Mouse (Mus musculus): ENCODE measurements at regions not wholly inside any gene's neighbourhood (a gene's known extent, or its start where the extent isn't known, plus 50 kb on each side); places are given as distances from the start of the nearest gene placed in this dataset.
"Not testable (repeated sequence)": the region's sequence is repeated elsewhere in the genome, so short reads cannot be mapped to it uniquely, and the experiment has no call there.

DNA sequence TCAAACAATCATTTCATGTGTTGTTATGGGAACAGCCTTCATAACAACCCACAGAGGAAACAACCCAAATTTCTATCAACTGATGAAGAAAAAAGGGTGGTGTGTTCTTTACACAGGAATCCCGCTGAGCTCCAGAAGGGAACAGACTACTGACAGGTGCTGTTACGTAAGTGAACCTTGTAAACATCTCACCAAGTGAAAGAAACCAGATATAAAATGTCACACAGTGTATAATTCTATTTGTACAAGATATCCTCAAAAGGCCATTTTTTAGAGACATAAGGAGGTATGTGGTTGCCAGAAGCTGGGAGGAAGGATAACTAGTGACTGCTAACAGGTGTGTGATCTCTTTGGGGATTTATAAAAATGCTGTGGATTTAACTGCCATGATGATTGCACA lies 119.9 kb downstream of the Plod2 start:
- intact Hi-C loops (cut with DNase I) = no loop called here

DNA sequence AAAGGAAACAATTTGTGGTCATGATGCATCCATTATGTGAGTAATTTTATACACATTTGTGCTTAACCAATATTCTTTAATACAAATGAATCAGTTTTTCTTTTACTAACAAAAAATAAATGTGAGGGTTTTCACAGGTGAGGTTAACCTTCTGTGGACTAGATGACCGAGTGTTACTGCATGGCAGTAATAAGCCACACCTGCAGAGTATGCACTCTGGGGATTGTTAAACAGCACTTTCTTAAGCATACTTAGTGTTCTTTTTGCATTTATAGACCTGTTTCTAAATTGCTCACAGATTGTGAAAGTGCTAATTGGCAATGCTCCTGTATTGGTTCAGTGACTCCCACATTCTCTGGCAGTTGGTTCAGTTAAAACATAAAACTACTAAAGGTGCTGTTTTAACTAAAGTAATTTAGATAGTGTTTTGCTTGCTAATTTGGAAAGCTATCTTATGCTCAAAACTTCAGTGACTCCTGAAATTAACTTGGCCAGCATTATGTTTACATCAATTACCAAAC lies 125.4 kb downstream of the Plod2 start:
- intact Hi-C loops (cut with DNase I) = no loop called here

GRCm38 (mm10) chr9:92671966-92672365 lies 129.9 kb downstream of the Plod2 start:
- intact Hi-C loops (cut with DNase I) = no loop called here

DNA sequence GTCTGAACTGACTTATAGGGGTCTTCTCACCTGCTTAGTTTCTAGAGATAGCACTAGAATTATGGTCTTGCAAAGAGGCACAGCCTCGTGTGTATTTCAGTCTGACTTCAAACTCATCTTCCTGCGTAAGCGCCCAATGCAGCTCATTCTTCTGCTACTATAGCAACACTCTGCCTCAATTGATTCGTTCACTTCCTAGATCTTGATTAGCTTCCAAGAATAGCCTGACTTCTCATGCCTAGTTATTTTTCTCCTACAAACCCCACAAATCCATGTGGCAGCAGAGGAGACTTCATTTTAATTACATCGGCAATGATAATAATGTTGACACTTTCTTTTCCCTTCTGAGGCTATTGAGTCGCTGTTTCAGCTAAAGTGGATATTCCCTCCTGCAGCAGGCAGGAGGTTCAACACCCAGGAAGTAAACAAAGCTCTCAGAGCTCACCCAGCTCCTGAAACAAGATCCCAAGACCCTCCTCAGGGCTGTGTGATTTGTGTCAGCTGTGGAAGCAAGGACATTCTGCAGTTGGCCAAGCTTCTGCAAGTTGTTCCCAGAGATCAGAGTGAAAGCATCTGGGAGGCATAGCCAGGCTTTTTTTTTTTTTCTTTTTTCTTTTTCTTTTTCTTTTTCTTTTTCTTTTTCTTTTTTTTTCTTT lies 152.5 kb downstream of the Plod2 start:
- intact Hi-C loops (cut with DNase I) = no loop called here

DNA sequence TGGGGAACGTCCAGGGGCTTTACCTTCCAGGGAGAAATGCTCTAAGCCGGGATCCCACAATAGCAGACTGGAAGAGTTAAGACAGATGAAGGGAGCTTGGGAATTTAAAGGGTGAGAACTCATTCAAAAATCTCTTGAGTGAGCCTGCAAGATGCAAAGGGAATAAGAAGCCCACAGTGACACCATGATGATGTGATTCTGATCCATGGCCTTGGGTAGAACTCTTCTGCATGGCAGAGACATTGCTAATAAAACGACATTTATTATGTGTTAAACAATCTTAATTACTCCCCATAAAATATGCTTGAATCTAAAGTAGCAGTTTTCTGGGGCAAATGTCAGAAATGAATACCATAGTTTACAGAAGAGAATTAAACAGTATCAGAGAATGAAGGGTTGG lies 155.9 kb downstream of the Plod2 start:
- intact Hi-C loops (cut with DNase I) = no loop called here

- intact Hi-C loops (cut with DNase I) = no loop called here
Observed at GRCm38 (mm10) chr9:92704752-92705151, 162.7 kb downstream of the Plod2 start.

DNA sequence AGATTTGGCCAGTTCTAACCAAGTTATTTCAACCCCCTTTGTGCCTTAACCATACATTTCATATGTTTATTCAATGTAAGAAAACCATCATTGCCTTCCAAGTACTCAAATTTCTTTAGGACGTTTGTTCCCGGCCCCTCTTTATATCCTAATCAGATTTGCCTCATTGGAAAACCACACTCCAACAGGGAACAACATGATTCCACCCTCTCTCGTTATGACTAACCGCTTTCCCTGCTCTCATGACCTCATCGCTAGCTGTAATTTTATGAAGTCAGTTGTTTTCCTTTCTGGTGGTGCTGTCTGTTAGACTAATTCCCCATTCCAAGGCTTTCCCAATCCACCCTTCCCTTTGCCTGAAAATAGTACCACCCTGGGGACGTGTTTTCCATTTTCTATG lies 165.0 kb downstream of the Plod2 start:
- intact Hi-C loops (cut with DNase I) = no loop called here

DNA sequence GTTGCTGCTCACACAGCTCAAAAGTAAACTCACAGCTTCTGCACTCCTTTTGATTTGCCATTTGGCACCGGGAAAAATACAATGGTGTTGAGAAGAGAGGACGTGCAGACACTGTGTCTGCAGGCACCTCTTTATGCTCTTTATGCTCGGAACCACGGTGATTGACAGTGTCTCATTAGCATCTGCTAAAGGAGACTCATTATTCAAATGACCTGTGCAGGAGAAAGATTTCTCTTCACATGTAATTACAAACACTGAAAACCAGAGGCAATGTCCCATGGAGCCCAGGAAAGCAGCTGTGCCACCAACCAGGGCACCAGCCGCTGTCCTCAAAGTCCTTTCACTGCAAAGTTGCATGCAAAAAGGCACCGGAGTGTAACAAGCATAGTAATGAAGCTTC lies 175.2 kb downstream of the Plod2 start:
- intact Hi-C loops (cut with DNase I) = no loop called here

DNA sequence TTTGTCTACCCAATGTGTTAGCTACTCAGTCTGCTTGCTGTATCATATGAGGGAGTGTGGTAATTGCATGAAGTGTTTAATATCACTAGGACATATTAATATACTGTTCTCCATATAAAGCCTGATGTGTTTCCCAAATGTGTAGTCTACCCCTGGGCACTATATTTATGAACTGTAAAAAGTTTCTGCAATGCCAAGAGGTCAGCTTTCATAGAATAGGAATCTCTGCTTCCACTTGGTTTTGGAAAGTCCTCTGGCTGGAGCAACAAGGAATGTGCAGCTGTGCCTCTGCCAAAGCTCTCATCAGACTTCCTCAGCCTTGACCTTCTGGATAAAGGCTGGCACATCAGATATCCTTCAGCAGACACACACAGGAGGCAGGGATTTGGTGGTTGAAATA lies 176.3 kb downstream of the Plod2 start:
- intact Hi-C loops (cut with DNase I) = no loop called here

GRCm38 (mm10) chr9:92719251-92719650 lies 177.2 kb downstream of the Plod2 start:
- intact Hi-C loops (cut with DNase I) = no loop called here

- intact Hi-C loops (cut with DNase I) = no loop called here
Observed at GRCm38 (mm10) chr9:92728864-92729263, 186.8 kb downstream of the Plod2 start.

DNA sequence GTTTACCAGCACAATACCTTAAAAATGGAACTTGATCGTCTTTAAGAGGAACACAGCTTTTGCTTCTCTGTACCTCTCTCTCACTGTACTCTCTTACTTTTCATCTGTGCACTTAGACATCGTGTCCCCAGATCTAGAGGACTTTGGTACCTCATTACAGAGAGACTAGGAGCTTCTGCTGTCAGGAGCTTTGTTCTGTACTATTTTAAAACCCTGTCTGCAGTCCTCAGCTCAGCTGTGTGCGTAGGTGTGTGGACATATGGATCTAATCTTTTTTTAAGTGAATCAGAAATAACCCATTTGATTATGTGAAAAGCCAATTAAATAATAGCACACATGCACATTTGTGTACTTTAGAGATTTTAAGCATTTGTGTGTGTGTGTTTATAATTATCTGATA lies 189.4 kb downstream of the Plod2 start:
- intact Hi-C loops (cut with DNase I) = no loop called here

GRCm38 (mm10) chr9:92767532-92767931 lies 225.5 kb downstream of the Plod2 start:
- intact Hi-C loops (cut with DNase I) = no loop called here

DNA sequence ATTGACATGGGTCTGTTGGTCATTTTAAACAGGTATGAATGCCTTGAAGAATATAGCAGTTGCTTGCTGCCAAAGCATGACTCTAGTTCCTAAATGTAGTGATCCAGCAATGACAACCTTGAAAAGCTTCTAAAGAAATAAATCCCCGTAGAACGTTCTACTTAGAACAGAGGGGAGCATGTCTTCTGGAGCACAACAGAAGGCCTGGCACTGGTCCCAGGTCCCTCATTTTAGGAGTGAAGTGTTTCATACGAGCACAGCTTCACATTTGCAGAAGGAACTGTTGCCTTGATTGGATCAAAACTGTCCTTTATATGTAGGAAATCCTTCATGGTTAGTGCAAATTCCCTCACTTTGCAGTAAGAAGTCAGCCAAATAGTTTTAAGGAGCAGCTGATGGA lies 226.4 kb downstream of the Plod2 start:
- intact Hi-C loops (cut with DNase I) = no loop called here

DNA sequence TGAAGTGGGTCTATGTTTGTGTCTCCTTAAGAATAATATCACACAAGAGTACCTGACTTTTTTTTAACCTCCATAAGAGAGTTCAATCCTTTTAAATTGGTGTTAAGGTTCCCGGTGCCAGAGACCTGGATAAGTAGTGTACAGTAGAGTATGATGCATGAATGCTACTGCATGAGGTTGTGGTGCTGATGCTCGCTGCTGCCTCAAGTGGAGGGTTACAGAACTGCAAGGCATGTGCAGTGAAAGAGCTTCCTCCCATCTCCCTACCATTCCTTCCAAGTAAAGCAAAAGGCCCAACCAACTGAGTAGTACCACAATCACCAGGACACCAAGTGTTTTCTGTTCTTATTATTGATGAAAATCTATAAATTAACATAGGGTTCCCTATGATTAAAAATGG lies 227.5 kb downstream of the Plod2 start:
- intact Hi-C loops (cut with DNase I) = no loop called here

DNA sequence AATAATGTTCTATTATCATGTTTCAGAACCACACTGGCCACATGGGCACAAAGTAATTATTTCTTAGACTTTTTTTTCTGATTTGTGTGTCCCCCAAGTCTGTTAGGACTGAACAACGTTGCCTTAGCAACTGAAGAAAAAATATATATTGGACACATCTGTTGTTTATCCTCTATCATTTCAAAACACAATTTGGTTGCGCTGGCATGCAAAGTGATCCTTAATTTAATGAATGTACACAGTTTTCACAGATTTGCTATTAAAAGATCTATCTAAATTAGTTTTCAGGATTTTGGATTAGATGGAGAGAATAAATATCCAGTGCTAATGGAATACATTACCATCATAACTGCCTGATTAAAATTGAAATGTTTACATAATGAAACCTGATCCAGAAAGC lies 229.0 kb downstream of the Plod2 start:
- intact Hi-C loops (cut with DNase I) = no loop called here

DNA sequence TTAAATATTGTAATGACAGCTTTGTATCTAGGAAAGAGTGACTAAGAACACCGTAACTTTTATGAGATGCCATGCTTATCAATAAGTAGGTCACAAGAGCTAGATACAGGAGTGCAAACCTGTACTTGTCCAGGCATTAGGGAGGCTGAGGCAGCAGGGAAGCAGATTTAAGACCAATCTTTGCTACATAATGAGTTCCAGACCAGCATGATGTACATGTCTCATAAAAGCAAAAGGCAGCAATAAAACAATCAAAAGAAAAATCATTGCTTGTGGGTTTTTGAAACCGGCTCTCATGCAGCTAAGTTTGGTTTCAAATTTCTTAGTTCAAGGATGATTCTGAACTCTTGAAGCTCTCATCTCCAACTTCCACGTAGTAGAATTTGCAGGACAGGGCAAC lies 229.7 kb downstream of the Plod2 start:
- intact Hi-C loops (cut with DNase I) = no loop called here

GRCm38 (mm10) chr9:92782922-92783454 lies 241.0 kb downstream of the Plod2 start:
- intact Hi-C loops (cut with DNase I) = no loop called here

GRCm38 (mm10) chr9:92799695-92800094 lies 257.7 kb downstream of the Plod2 start:
- intact Hi-C loops (cut with DNase I) = no loop called here

- intact Hi-C loops (cut with DNase I) = no loop called here
Observed at GRCm38 (mm10) chr9:92809469-92809868, 267.4 kb downstream of the Plod2 start.

DNA sequence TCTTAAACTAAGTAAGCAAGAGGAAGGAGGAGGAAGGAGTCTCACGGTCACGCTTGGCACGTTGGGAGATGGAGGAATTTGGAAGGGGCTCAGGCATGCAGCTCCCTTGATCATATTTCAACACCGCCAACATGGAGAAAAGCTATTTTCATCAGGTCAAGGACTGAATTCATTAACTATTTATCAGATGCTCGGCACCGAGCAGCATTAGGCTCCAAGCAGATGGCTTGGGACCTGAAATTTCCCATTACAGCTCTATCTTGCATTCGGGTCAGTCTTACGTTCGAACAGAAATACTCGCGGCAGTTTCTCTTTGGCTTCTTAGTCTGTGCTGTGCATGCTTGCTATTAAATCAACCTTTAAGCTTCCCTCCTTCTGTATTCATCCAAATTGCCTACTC lies 278.7 kb downstream of the Plod2 start:
- intact Hi-C loops (cut with DNase I) = no loop called here

DNA sequence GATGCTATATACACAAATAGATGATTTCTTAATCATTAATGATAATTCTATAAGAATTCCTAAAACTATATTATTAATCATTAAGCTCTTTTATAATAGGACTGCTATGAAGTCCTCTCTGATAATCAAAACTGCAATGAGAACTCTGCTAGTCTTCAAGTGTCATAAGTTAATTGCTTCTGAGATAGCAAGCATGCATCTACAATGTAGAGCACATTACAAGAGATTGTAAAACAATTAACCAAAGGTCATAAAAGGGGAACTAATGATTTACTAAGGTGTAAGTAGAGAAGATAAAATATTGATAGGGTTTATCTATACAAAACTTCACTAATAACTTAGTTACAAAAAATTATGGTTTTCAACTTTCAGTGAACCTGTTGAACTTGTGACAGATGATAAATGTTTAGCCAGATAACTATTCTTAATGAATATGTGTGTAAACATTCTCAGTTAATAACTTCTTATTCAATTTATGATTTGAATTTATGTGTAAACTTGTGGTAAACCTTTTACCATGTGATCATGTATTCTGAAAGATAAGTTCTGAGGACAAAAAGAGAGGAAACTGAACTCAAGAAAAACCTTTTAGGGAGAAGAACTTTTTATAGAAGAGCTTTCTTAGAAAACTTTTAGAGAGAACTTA lies 284.8 kb downstream of the Plod2 start:
- intact Hi-C loops (cut with DNase I) = no loop called here

- intact Hi-C loops (cut with DNase I) = not testable (repeated sequence)
Observed at GRCm38 (mm10) chr9:92836156-92836555, 294.1 kb downstream of the Plod2 start.
